Mouse (Mus musculus) liver (tissue): ENCODE measurements around the gene Mitd1.
A peak's percentile ranks its signal among the peaks of the same experiment; 100 is the strongest.

Experiments
- DNase-seq: peaks from one replicate; pipeline ENCODE4 v3.0.0-alpha.2; 2020; ENCODE audit warnings: mixed read lengths

Gene Mitd1

GRCm38 (mm10) chr1:37867056-37867455, 23.2 kb downstream of the Mitd1 start:
- peak; percentile 75 for DNase-seq

DNA sequence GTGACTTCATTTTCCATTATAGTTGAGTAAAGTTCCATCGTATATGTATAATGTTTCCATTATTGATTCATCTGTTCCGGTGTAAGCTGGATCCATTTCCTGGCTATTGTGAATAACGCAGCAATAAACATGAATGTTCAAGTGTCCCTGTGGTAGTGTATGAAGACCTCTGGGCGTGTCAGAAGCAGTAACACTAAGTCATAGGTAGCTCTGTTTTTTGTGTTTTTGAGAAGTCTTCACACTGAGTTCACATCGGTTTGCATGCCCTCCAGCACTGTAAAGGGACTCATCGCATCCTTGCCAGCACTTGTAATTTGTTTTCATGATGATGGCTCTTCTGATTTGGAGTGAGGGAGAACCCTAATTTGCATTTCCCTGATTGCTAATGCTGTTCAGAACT, 23.9 kb downstream of the Mitd1 start, which contains the start of gene Tsga10:
Gene Tsga10 (minus strand): TSS at position 144 of the 400 bp plus-strand sequence.
- DNase-seq: no peak

GRCm38 (mm10) chr1:37865401-37866215, 24.6 kb downstream of the Mitd1 start:
- no peak for DNase-seq

GRCm38 (mm10) chr1:37864511-37865400, 25.5 kb downstream of the Mitd1 start:
- DNase-seq: peak; percentile 99

DNA sequence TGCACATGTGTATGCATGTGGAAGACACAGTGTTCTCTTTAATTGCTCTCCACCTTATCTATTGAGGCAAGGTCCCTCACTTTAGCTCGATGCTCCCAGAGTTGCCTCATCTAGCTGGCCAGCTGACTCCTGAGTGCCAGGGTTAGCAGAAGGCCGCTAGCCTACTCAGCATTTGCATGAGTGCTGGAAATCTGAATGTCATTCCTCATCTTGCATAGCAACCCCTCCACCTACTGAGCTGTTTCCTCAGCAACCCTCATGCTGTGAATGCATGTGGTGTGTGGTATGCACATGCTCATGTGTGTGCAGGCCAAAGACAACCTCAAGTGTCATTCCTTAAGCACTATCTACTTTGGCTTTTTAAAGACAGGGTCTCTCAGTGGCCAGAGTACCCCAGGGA, 39.5 kb downstream of the Mitd1 start:
- DNase-seq: no peak

- DNase-seq: no peak
Measured at GRCm38 (mm10) chr1:37846878-37847277, 43.3 kb downstream of the Mitd1 start.

- no peak for DNase-seq
Measured at GRCm38 (mm10) chr1:37831681-37832080, 58.5 kb downstream of the Mitd1 start.
